Mouse (Mus musculus): ENCODE data around the gene Gm8267. TPM values are rescaled to one million over a fixed set of nuclear protein-coding genes. Genes with fewer than 3 reads are reported as not detected.
"Not testable (repeated sequence)": the region's sequence is repeated elsewhere in the genome, so short reads cannot be mapped to it uniquely, and the experiment has no call there.

Gm8267 gene
- not detected in 2 replicates for polyA plus RNA-seq (2014; fragmentation: Nextera tagmentation; extraction: Ambion mirVana)

GRCm38 (mm10) chr14:44750240-44750639 is at the start of gene Gm8267:
Gm8267 (minus strand) TSS chr14:44750340.
- no peaks in the 10 kb centered on the region for H3K9me3 ChIP-seq (ENCODE audit: control insufficient read depth, low read length)
- H3K4me2 ChIP-seq = no peak within 1 kb of the TSS
- H3K4me3 ChIP-seq (ENCODE audit: low read depth, low read length) = no peak within 1 kb of the TSS
- H3K27me3 ChIP-seq (replicated peaks; ENCODE audit: control insufficient read depth, insufficient read depth, low read length) = no peaks in the 10 kb centered on the region
- no peak within 1 kb of the TSS for H3K27ac ChIP-seq (ENCODE audit: low read depth, low read length)
- DNase-seq (ENCODE audit: low spot score) (no peak), ATAC-seq (replicated peaks; ENCODE audit: low FRiP score) (no peak)
- H3K9ac ChIP-seq (ENCODE audit: low read depth, low read length) = no peak within 1 kb of the TSS
- no peaks in the 10 kb centered on the region for H3K4me1 ChIP-seq (replicated peaks; ENCODE audit: control insufficient read depth, insufficient read depth, low read length)
- WGBS = 62% methylated on average over 3 of the region's 3 CpGs
- H3K36me3 ChIP-seq (ENCODE audit: control insufficient read depth, insufficient read depth, low read length) = no peaks in the 10 kb centered on the region

GRCm38 (mm10) chr14:44789537-44790382 is 39.6 kb upstream of the Gm8267 start:
- 54% methylated on average over 2 of the region's 2 CpGs for WGBS
- not testable (repeated sequence) for ATAC-seq (replicated peaks; ENCODE audit: low FRiP score); H3K9me3 ChIP-seq (ENCODE audit: control insufficient read depth, low read length); H3K36me3 ChIP-seq (ENCODE audit: control insufficient read depth, insufficient read depth, low read length); H3K4me2 ChIP-seq; H3K27me3 ChIP-seq (replicated peaks; ENCODE audit: control insufficient read depth, insufficient read depth, low read length); DNase-seq (ENCODE audit: low spot score); H3K4me3 ChIP-seq (ENCODE audit: low read depth, low read length); H3K9ac ChIP-seq (ENCODE audit: low read depth, low read length); H3K27ac ChIP-seq (ENCODE audit: low read depth, low read length); H3K4me1 ChIP-seq (replicated peaks; ENCODE audit: control insufficient read depth, insufficient read depth, low read length)

GRCm38 (mm10) chr14:44742789-44743188 is 7.4 kb downstream of the Gm8267 start:
- H3K27ac ChIP-seq (ENCODE audit: low read depth, low read length); H3K36me3 ChIP-seq (ENCODE audit: control insufficient read depth, insufficient read depth, low read length); H3K9ac ChIP-seq (ENCODE audit: low read depth, low read length); H3K4me2 ChIP-seq; H3K4me1 ChIP-seq (replicated peaks; ENCODE audit: control insufficient read depth, insufficient read depth, low read length); H3K4me3 ChIP-seq (ENCODE audit: low read depth, low read length); DNase-seq (ENCODE audit: low spot score); ATAC-seq (replicated peaks; ENCODE audit: low FRiP score); H3K9me3 ChIP-seq (ENCODE audit: control insufficient read depth, low read length); H3K27me3 ChIP-seq (replicated peaks; ENCODE audit: control insufficient read depth, insufficient read depth, low read length): not testable (repeated sequence)
- WGBS = 56% methylated on average over 1 of the region's 1 CpGs

- H3K9me3 ChIP-seq (ENCODE audit: control insufficient read depth, low read length); H3K27me3 ChIP-seq (replicated peaks; ENCODE audit: control insufficient read depth, insufficient read depth, low read length); H3K27ac ChIP-seq (ENCODE audit: low read depth, low read length); H3K9ac ChIP-seq (ENCODE audit: low read depth, low read length); H3K36me3 ChIP-seq (ENCODE audit: control insufficient read depth, insufficient read depth, low read length); H3K4me2 ChIP-seq; H3K4me1 ChIP-seq (replicated peaks; ENCODE audit: control insufficient read depth, insufficient read depth, low read length); H3K4me3 ChIP-seq (ENCODE audit: low read depth, low read length); ATAC-seq (replicated peaks; ENCODE audit: low FRiP score); DNase-seq (ENCODE audit: low spot score): not testable (repeated sequence)
Measured at GRCm38 (mm10) chr14:44730711-44731110, 19.4 kb downstream of the Gm8267 start.

- not testable (repeated sequence) for H3K9me3 ChIP-seq (ENCODE audit: control insufficient read depth, low read length); ATAC-seq (replicated peaks; ENCODE audit: low FRiP score); H3K36me3 ChIP-seq (ENCODE audit: control insufficient read depth, insufficient read depth, low read length); H3K27me3 ChIP-seq (replicated peaks; ENCODE audit: control insufficient read depth, insufficient read depth, low read length); H3K4me2 ChIP-seq; H3K9ac ChIP-seq (ENCODE audit: low read depth, low read length); H3K27ac ChIP-seq (ENCODE audit: low read depth, low read length); H3K4me3 ChIP-seq (ENCODE audit: low read depth, low read length); H3K4me1 ChIP-seq (replicated peaks; ENCODE audit: control insufficient read depth, insufficient read depth, low read length); DNase-seq (ENCODE audit: low spot score)
- 69% methylated on average over 3 of the region's 3 CpGs for WGBS
Measured at GRCm38 (mm10) chr14:44706356-44706755, 43.8 kb downstream of the Gm8267 start, which contains the start of gene Gm8257. Gm8257 (minus strand) TSS chr14:44706456.

Other genes starting within 250 kb of the Gm8267 start
- gene Gm17093, start 232.1 kb downstream of the Gm8267 start, polyA plus RNA-seq (2014; fragmentation: Nextera tagmentation; extraction: Ambion mirVana) = not detected in 2 replicates
- not detected in 2 replicates for gene Gm8247, start 167.2 kb downstream of the Gm8267 start, polyA plus RNA-seq (2014; fragmentation: Nextera tagmentation; extraction: Ambion mirVana)
- gene Gm5624, start 122.4 kb downstream of the Gm8267 start, polyA plus RNA-seq (2014; fragmentation: Nextera tagmentation; extraction: Ambion mirVana) = not detected in 2 replicates
- gene Gm8257, start 43.9 kb downstream of the Gm8267 start, polyA plus RNA-seq (2014; fragmentation: Nextera tagmentation; extraction: Ambion mirVana) = not detected in 2 replicates
- not detected in 2 replicates for gene Ptgdr, start 109.0 kb upstream of the Gm8267 start, polyA plus RNA-seq (2014; fragmentation: Nextera tagmentation; extraction: Ambion mirVana)
- 0.04 and 0.43 TPM in 2 replicates for gene Ptger2, start 237.9 kb upstream of the Gm8267 start, polyA plus RNA-seq (2014; fragmentation: Nextera tagmentation; extraction: Ambion mirVana)

All from liver, embryonic 11.5 days (tissue).